Mouse (Mus musculus) lung, adult 2 months (tissue): ENCODE results near the gene Tyrp1.

Experiments used
- CTCF ChIP-seq: fragments of 200-500 bp; IDR thresholded peaks from 2 replicates; pipeline ENCODE4 v1.5.1; 2011; ENCODE audit warnings: mild to moderate bottlenecking, low read length, control low read depth; ENCODE audit not compliant: insufficient read depth
- POLR2A ChIP-seq: fragments of 200-500 bp; IDR thresholded peaks from 2 replicates; pipeline ENCODE4 v1.6.1; 2011; ENCODE audit warnings: low read depth, mild to moderate bottlenecking, control low read depth, low read length, borderline replicate concordance; ENCODE audit errors: extremely low read depth

DNA sequence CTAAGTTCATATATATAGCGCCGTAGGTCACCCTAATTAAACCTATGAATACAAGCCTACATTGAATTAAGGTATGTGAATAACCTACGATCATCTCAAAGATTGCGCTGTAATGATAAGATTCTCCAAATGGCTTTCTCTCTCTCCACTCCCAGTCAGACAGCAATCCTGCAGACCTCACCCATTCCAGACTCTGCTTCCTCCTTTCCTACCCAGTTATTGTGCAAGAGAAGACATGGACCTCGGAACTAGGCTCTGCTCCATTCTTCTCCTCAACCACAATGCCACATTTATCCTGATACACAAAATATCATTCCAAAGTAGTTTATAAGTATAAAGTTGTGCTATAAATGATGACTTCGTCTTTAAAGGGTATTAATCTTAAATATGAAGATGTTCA, 57.1 kb downstream of the Tyrp1 start:
- no peak for TF ChIP-seq CTCF
- no peak for TF ChIP-seq POLR2A
